Mouse (Mus musculus): ENCODE results near the gene Tomm20. TPM values are rescaled to one million over a fixed set of nuclear protein-coding genes. Genes with fewer than 3 reads are reported as not detected.
"Not testable (repeated sequence)": the region's sequence is repeated elsewhere in the genome, so short reads cannot be mapped to it uniquely, and the experiment has no call there.

Gene Tomm20
- 100 to 1,000 TPM in 1 of 4 experiments, 10 to 100 TPM in 3; 73.7 to 107 (median 80.1) TPM for total RNA-seq (2022)

DNA sequence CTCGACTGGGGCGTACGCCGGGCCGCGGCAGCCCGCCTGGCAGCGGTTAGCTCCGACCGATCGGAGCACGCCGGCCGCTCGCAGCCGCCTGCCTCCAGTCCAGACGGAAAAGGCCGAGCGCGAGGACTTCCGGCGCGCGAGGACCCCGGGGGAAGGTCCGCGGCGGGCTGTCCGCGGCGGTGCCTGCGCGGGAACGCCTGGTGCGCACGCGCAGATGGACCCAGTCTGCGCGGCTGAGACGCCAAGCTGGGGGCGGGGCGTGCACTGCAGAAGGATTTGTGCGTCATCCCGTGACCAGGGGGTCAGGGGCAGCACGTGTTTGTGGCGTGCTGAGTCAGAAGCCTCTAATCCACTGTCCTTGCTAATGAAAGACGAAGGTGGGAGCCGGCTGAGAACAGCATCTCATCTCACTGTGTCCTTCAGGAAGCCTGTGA lies at the start of gene Tomm20:
Tomm20 (minus strand) TSS at position 115 of the 434 bp plus-strand sequence.
- DNase-seq (ENCODE audit: low spot score in 2 of 2), result peak; percentile 94 to 96

DNA sequence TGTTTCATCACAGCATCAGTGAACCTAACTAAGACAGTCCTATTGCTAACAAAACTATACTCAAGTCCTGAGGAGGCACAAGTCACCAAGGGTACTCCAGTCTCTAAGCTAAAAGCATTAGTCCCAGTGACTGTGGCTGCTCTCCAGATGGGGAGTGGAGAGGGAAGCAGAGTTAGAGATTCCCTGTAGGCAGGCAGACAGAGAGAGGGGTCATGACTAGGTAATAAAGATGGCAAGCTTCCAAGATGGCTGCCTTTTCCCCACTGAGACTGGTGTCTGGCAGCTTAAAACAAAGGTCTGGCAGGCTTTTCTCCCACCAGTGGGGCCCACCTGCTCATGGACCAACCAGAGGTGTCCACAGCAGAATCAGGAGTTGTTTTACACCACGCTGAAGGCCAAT lies 48.9 kb upstream of the Tomm20 start:
- no peak for DNase-seq (ENCODE audit: low spot score in 2 of 2)

DNA sequence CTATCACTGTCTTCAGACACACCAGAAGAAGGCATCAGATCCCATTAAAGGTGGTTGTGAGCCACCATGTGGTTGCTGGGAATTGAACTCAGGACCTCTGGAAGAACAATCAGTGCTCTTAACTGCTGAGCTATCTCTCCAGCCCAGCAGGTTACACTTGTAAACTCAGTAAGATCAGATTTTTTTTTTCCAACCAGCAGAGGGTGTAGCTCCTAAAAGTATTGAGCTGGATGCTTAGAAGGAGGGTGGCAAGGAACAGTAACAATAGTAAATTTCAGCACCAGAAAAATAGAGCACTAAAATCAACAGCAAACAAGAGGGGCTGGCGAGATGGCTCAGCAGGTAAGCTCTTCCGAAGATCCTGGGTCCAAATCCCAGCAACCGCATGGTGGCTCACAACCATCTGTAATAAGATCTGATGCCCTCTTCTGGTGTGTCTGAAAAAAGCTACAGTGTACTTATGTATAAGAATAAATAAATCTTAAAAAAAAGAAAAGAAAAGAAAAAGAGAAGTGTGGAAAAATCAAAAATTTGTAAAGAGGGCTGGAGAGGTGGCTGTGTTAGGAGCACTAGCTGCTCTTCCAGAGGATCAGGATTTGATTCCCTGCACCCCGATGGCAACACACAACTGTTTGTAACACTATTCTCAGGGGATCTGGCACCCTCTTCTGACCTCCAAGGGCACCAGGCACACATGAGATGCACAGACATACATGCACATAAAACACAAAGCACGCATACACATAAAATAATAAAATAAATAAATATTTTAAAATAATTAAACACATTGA lies 43.9 kb upstream of the Tomm20 start:
- DNase-seq (ENCODE audit: low spot score in 2 of 2), result no peak

DNA sequence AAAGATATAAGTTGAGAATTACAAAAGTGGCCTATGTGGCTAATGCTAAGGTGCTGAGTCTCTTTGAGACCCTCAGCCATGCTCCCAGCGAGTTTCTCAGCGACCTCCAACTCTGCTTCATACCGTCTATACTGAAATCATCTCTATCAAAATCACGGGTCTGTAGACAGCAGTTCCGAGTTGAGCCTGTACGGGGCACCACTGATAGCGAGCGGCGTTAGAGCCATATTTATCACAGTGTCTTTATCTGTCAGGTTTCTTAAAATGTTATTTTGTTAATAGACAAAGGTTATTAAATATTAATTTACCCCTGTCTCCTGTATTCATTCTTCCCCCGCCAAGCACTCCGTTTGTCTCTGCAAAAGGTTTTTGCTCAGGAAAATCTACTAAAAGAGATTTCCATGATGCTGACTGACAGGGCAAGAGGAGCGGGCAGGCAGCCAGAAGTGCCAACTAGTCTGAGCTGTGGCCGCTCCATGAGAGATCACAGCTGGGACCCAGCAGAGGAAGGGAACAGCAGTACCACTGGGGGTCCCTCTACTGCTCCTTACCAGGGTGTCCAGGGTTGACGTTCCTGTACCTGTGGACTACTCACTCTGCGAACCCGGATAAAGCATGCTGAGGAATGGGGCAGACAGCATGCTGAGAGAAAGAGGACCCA lies 42.8 kb upstream of the Tomm20 start:
- DNase-seq (ENCODE audit: low spot score in 2 of 2), result no peak

DNA sequence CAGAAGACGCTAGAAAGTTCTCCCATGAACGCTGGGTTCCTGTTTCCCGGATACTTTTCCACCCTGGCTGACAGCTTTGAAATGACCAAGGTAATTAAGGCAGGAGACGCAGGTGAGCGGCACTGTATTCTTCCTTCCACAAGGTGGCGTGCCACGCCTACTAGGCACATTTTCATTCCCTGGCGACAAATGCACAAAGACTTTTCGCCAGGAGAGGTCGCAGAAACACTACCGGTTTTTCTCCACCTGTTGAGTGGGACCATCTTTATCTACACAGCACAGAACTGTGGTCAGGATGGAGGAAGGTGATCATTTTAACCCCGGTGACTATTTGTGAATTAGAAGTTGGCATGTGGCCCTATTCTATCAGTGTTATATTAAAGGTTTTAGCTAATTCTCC lies 40.9 kb upstream of the Tomm20 start:
- DNase-seq (ENCODE audit: low spot score in 2 of 2), result peak; percentile 55 to 63

DNA sequence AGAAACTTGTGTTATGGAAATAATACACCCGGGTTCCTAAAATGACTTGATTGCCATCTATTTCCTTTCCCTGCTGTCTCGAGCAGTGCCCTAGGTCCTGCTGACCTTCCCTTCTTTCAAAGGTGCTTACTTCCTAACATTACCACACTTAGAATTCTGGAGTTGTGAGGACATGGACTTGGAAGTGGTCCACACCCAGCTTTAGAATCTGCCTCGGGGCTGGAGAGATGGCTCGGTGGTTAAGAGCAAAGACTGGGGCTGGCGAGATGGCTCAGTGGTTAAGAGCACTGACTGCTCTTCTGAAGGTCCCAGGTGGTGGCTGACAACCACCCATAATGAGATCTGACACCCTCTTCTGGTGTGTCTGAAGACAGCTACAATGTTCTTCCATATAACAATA lies 34.4 kb upstream of the Tomm20 start:
- no peak for DNase-seq (ENCODE audit: low spot score in 2 of 2)

DNA sequence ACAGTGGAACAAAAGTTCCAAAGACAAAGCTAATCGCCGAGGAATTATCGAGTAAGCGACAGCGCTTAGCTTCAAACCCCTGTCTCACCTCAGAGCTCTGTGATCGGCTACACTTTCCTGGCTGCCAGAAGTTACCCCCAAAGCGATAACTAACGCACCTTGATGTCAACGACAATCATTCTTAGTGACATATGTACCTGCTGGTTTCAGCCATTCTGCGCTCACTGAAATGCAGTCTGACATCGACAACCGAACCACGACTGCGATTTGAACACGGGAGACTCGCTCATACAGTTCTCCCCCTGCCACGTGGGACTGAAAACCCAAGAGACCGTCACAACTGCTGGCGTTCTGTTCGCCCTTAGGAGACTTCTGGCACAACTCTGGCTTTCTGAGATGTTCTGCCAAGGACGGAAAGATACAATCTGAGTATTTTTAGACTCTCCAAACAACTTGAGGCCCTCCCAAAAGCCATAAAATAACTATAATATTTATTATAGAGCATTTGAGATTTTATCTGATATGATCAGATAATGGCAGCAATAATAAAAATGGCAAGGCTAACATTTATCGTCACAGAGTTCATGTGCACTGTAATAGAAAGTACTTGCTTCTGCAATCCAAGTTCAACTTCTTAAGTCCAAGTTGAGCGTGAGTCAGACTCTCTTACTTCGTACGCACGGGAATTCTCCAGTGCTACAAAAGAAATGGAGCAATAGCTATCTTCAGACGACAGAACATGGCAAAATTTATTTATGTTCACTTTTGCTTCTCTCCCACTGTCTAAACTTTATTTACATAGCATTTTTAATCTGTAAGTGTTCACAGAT lies 33.7 kb upstream of the Tomm20 start:
- DNase-seq (ENCODE audit: low spot score in 2 of 2), result peak in 1 of 2 experiments; percentile 12

DNA sequence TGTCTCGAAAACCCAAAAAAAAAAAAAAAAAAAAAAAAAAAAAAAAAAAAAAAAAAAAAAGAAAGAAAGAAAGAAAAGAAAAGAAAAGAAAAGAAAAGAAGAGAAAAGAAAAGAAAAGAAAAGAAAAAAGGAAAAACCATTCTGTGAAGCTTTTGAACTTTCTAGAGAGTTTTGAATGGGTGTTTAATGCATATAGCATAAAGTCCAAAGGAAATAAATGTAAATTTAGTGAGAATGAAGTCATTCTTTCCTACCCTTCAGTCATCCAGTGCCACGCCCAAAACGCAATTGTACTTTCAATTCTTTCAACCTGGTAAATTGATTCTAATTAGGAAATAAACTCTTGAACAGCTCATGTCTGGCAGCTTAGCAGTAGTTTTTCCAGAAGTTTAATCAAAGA lies 32.9 kb upstream of the Tomm20 start:
- DNase-seq (ENCODE audit: low spot score in 2 of 2), result not testable (repeated sequence)

DNA sequence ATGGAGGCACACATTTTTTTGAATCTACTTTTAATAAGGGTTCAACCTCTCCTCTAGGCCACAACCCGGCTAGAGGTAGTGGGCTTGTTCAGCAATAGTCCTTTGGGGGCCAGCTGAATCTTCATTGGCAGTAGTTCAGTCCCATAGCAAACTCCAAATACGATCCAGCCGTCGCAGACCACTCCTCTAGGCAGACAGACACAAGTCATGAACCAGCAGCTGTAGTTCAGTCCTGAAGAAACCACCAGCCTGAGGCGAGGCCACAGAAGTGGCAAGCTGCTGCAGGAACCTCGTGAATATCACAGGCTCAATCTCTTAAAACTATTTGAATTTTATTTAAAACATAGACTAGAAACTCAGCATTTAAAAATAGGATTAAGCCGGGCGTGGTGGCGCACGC lies 32.4 kb upstream of the Tomm20 start:
- no peak for DNase-seq (ENCODE audit: low spot score in 2 of 2)

DNA sequence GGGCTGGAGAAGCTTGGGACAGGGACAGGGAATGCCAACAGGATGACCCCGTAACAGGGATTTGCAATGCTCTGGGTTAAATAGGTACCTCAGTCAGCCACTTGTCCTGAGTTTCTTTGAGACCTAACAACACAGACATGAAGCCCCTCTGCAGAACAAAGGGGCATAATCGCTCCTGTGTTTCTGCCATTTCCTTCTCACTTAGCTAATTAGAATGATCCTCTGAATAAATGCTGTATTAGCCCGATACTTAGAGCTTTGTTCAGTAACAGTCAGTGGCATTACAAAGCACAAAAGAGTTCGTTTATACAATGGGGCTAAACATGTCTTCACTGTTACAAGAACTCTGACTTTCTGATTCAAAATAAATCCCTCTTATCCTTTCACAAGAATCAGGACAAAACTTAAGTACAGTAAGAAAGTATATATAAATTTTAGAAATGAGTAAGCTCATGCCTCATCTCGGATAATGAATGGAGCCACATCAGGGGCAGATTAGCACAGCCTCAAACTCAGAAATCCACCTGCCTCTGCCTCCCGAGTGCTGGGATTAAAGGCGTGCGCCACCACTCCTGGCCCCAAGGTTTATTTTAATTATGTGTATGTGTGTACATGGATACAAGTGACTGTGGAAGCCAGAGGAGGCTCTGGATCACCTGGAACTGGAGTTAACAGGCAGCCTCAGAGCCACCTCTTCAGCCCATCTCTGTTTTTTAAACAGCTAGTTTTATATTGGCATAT lies 31.1 kb upstream of the Tomm20 start:
- DNase-seq (ENCODE audit: low spot score in 2 of 2), result no peak

DNA sequence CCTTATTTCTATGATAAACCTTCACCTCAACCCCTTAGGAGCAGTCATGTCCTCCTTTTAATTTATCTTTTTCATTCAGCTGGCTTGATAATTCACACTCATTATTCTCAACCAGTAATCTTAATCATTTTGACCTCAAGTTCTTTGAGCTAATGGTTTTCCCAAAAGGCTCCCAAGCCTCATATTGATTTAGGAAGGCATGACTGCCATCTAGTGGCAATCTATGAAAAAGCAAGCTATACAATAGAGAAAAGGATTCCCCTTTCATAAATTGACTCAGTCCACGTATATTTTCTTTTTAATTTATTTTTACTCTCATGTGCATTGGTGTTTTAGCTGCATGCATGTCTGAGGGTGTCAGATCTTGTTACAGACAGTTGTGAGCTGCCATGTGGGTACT lies 30.1 kb upstream of the Tomm20 start:
- no peak for DNase-seq (ENCODE audit: low spot score in 2 of 2)

DNA sequence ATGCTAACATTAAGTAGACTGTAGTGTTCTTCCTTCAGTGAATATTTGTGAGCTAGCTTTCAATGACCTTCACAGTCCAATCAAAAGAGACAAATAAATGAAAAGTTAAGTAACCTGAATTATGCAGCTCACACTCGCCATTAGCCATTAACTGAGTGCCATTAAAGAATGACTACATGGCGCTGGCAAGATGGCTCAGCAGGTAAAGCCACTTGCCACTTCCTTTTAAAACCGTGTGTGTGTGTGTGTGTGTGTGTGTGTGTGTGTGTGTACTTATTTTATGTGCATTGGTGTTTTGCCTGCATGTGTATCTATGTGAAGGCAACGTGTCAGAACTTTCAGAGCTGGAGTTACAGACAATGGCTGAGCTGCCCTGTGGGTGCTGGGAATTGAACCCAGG lies 28.9 kb upstream of the Tomm20 start:
- DNase-seq (ENCODE audit: low spot score in 2 of 2), result no peak

DNA sequence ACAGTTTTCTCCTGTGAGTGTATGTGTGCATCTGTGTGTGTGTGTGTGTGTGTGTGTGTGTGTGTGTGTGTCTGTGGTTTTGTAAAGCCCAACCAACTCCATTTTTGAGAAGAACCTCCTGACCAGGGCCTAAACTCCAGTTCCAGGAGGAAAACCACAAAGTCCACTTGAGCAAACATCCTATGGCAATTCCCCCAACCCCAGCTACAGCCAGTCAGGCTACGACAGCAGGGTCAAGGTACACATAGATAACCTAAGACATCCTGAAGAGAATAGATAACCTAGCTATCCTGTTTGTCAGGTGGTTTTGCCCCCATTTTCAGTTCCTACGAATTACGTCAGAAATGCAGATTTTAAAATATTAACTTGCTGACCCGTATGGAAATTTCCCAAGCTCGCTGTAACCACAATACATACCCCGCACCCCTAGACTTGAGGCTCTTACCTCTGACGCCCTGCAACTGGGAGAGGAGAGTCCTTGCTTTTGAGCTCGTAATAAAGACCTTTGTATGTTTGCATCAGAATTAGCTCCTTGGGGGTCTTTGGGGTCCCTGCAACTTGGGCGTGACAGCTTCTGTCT lies 28.1 kb upstream of the Tomm20 start:
- DNase-seq (ENCODE audit: low spot score in 2 of 2), result no peak

DNA sequence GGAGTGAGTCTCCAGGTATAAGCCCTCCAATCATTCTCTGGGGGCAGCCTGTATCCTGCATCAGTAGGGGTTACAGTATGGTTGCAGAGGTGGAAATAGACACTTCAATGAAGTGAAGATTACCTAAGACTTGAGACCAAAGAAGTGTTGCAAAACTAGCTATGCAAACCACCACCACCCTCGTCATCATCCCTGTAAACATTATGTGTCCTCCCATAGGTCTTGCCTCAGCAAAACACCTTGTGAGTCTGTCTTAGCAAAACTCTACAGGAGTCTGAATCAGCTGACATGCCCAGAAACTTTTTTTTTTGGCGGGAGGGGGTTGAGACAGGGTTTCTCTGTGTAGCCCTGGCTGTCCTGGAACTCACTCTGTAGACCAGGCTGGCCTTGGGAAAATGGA lies 27.0 kb upstream of the Tomm20 start:
- DNase-seq (ENCODE audit: low spot score in 2 of 2), result no peak

DNA sequence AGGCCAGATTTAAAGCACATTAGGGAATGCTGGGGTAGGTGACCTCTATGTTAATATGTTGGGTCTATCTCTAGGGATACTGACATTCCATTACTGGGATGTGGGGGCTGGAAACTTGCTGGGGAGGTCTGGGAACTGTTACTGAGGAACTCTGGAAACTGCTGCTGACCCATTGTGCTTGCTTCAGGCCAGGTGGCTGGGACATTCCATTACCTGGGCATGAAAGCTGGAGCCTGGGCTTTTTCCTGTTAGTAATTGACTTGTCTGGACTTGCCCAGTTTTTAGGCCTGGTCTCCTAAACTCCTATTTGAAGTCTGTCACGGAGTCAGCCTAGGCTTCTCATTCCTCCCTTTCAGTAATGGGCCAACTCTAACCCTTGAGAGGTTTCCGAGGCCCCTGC lies 26.5 kb upstream of the Tomm20 start:
- DNase-seq (ENCODE audit: low spot score in 2 of 2), result no peak

DNA sequence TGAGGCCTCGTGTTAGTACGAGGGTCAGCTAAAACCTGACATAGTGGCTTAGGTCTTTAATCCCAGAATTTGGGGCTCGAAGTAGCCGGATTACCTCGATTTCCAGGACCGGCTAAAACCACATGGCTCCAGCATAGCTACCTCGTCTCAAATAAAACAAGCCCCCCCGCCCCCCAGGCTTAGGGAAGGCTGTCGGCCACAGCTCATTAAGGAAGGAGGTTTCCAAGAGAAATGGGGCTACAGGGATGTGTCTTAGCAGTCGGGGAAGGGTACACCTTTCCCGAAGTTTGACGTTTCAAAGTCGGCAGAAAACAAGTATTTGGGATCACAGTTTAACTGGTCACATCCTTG lies 25.6 kb upstream of the Tomm20 start:
- no peak for DNase-seq (ENCODE audit: low spot score in 2 of 2)

DNA sequence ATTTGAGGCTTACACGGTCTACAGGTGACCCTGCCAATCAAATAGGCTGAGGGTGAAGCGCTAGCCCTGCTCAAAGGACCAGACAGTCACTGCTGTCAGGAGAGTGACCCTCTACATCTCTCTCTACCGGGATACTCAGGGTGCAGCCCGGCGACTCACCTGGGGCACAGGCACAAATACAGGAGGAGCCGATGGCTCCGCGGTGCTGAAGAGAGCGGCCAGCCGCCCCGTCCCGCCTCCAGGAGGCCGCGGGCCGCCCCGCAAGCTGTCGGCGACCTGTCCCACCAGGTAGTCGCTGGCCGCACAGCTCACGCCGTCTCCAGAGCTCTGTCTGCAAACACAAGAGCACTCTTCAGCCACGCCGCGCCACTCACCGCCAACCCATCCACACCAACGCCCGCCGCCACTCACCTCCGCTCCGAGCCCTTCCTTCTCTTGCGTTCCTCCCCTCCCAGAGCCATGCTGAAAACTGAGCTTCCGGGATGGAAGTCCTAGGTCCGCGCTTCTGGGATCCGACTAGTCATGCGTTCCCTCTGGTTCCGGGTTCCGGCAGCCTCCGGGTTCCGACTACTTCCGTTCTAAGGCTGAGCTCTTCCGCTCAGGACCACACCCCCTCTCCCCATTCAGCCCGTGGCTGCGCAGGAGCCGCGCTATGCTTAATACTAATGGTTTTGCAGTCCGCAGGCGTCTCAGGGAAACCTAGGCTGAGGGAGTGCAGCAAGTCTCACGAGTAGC lies 25.1 kb upstream of the Tomm20 start, which contains the start of gene Rbm34:
Rbm34 (minus strand) TSS at position 493 of the 735 bp plus-strand sequence.
- DNase-seq (ENCODE audit: low spot score in 2 of 2), result peak; percentile 80 to 84

DNA sequence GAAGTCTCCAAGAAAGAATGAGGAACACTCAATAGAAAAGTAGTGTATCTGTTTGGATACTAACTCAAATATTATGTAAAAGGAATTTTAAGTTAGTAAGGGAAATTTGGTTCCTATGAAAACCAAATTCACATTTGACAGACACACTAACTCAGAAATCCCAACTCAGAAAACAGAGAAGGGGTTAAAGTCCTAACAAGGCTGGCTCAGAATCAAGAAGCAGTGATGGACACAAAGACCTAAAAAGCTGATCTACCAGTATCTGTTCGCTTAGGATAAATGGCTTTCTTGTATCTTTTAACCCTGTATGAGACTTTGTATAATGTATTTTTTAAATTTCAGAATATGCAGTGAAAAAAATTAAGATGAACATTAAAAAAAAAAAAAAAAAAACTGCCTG lies 23.9 kb upstream of the Tomm20 start:
- DNase-seq (ENCODE audit: low spot score in 2 of 2), result no peak

DNA sequence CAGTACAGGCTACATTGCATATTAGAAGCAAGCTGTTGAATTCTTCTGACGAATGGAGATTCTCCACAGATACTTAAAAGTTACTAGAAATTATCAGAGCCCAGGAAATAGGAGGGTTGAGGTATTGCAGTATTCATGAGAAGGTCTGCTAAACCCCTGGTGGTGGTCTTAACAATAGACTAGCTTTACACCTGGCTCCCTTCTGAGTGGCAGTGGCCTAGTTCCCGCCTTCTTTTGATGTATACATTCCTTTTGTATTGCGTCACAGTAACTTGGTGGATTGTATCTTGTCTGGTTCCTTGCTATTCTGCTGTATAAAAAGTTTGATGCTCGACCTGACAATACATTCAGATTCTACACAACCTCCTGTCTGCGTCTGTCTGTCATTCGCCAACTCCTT lies 22.5 kb upstream of the Tomm20 start:
- no peak for DNase-seq (ENCODE audit: low spot score in 2 of 2)

DNA sequence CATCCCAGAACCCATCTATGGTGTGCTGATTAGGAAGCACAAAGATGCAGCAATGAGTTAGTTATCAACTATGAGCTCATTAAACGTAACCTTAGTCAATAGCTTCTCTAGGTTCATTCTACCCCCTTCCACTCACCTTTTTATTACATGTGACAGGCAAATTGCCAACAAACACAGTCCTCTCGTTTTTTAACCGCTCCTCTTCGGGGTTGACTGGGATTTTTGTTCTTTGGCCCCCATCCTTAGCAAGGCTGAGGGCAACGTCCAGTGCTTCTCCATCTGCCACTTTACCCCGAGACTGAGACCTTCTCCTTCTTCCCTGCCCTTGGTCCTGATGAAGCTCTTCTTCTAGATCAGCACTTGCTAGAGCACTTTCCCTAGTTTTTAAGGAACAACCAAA lies 19.6 kb upstream of the Tomm20 start:
- DNase-seq (ENCODE audit: low spot score in 2 of 2), result no peak

Measured in gastrocnemius, adult 8-10 months (tissue).